Mouse (Mus musculus) lung, embryonic 16.5 days (tissue): Measurements from ENCODE around the gene Mapk10. TPM values are rescaled to one million over a fixed set of nuclear protein-coding genes. Genes with fewer than 3 reads are reported as not detected.
A peak's percentile ranks its signal among the peaks of the same experiment; 100 is the strongest.
"Not testable (repeated sequence)": the region's sequence is repeated elsewhere in the genome, so short reads cannot be mapped to it uniquely, and the experiment has no call there.

Experiments used
- ATAC-seq: fragments of 200-750 bp; cut with Nextera tagmentation; 2 replicates; pipeline ENCODE4 v1.8.0; 2017; ENCODE audit warnings: low read depth, mild to moderate bottlenecking, moderate library complexity
- H3K27ac ChIP-seq: fragments of 300-500 bp; sonication (generic); 2 replicates; pipeline ENCODE4 v1.5.1; 2014; ENCODE audit warnings: mild to moderate bottlenecking, control low read depth, low read length
- H3K27me3 ChIP-seq: fragments of 300-500 bp; sonication (generic); 2 replicates; pipeline ENCODE4 v1.6.1; 2014; ENCODE audit warnings: low read depth, low read length, mixed read lengths; ENCODE audit not compliant: control insufficient read depth, insufficient read depth
- H3K36me3 ChIP-seq: fragments of 300-500 bp; sonication (generic); 2 replicates; pipeline ENCODE4 v1.6.1; 2014; ENCODE audit warnings: low read length; ENCODE audit not compliant: control insufficient read depth, insufficient read depth
- H3K4me1 ChIP-seq: fragments of 300-500 bp; sonication (generic); replicated peaks from 2 replicates; pipeline ENCODE4 v1.6.1; 2014; ENCODE audit warnings: low read length, mixed read lengths; ENCODE audit not compliant: control insufficient read depth, insufficient read depth
- H3K4me2 ChIP-seq: fragments of 300-500 bp; sonication (generic); 2 replicates; pipeline ENCODE4 v1.6.1; 2014; ENCODE audit warnings: low read depth, low read length, control low read depth
- H3K4me3 ChIP-seq: fragments of 300-500 bp; sonication (generic); 2 replicates; pipeline ENCODE4 v1.5.1; 2014; ENCODE audit warnings: mild to moderate bottlenecking, low read length, control low read depth
- H3K9ac ChIP-seq: fragments of 300-500 bp; sonication (generic); 2 replicates; pipeline ENCODE4 v1.6.1; 2014; ENCODE audit warnings: low read length, control low read depth
- H3K9me3 ChIP-seq: fragments of 300-500 bp; sonication (generic); 2 replicates; pipeline ENCODE4 v1.6.1; 2016; ENCODE audit warnings: low read length; ENCODE audit not compliant: control insufficient read depth
- WGBS: fragments of 180-500 bp; shearing (Covaris S2); extraction: QIAGEN DNeasy Blood & Tissue Kit; methylation state at CpG from one replicate; pipeline ENCODE4 v1.1.7; 2014; 5-methylcytosine and 5-hydroxymethylcytosine counted together
- polyA plus RNA-seq: library from polyadenylated mRNA; unstranded; fragments of >200 nt; fragmentation: Nextera tagmentation; extraction: Ambion mirVana; gene quantifications from 2 replicates; pipeline ENCODE4 v1.2.1, GENCODE M21; 2015

Mapk10 gene
- polyA plus RNA-seq, 1 experiment from 2014 or later = 1.9 TPM

- Histone ChIP-seq H3K9ac (no peak overlapping the region), H3K4me1 (no peaks in the 10 kb centered on the region), H3K4me3 (no peak overlapping the region), H3K4me2 (no peak overlapping the region), H3K36me3 (no peaks in the 10 kb centered on the region), H3K27me3 (no peaks in the 10 kb centered on the region), H3K27ac (no peak overlapping the region), H3K9me3 (no peaks in the 10 kb centered on the region)
- 53% methylated on average over 6 of the region's 6 CpGs for WGBS
- no peak for ATAC-seq
Measured at GRCm38 (mm10) chr5:102977138-102977537, 234.0 kb downstream of the Mapk10 start.

- no peak for ATAC-seq
- Histone ChIP-seq H3K27me3 (no peaks in the 10 kb centered on the region), H3K4me1 (no peaks in the 10 kb centered on the region), H3K4me3 (no peak overlapping the region), H3K27ac (no peak overlapping the region), H3K9ac (no peak overlapping the region), H3K4me2 (no peak overlapping the region), H3K9me3 (no peaks in the 10 kb centered on the region), H3K36me3 (no peaks in the 10 kb centered on the region)
Measured at GRCm38 (mm10) chr5:102976540-102976939, 234.6 kb downstream of the Mapk10 start.

- 68% methylated on average over 4 of the region's 4 CpGs for WGBS
- Histone ChIP-seq H3K4me3 (no peak overlapping the region), H3K36me3 (no peaks in the 10 kb centered on the region), H3K4me1 (no peaks in the 10 kb centered on the region), H3K27ac (no peak overlapping the region), H3K9ac (no peak overlapping the region), H3K9me3 (no peaks in the 10 kb centered on the region), H3K4me2 (no peak overlapping the region), H3K27me3 (no peaks in the 10 kb centered on the region)
- no peak for ATAC-seq
Measured at GRCm38 (mm10) chr5:102974400-102974799, 236.7 kb downstream of the Mapk10 start.

GRCm38 (mm10) chr5:102964396-102964795 lies 246.7 kb downstream of the Mapk10 start:
- Histone ChIP-seq H3K27me3 (no peaks in the 10 kb centered on the region), H3K4me3 (no peak overlapping the region), H3K4me2 (no peak overlapping the region), H3K27ac (no peak overlapping the region), H3K36me3 (no peaks in the 10 kb centered on the region), H3K9me3 (no peaks in the 10 kb centered on the region), H3K9ac (no peak overlapping the region), H3K4me1 (no peaks in the 10 kb centered on the region)
- 77% methylated on average over 5 of the region's 5 CpGs for WGBS
- no peak for ATAC-seq

GRCm38 (mm10) chr5:102953414-102953813 lies 257.7 kb downstream of the Mapk10 start:
- WGBS = 79% methylated on average over 8 of the region's 8 CpGs
- H3K9me3 ChIP-seq = no peaks in the 10 kb centered on the region
- no peaks in the 10 kb centered on the region for H3K36me3 ChIP-seq
- no peaks in the 10 kb centered on the region for H3K4me1 ChIP-seq
- H3K9ac ChIP-seq = no peak overlapping the region
- ATAC-seq = no peak
- H3K27me3 ChIP-seq = no peaks in the 10 kb centered on the region
- H3K4me2 ChIP-seq = no peak overlapping the region
- no peak overlapping the region for H3K27ac ChIP-seq
- no peak overlapping the region for H3K4me3 ChIP-seq

- Histone ChIP-seq H3K36me3 (no peaks in the 10 kb centered on the region), H3K9ac (no peak overlapping the region), H3K4me2 (no peak overlapping the region), H3K27me3 (no peaks in the 10 kb centered on the region), H3K27ac (no peak overlapping the region), H3K9me3 (no peaks in the 10 kb centered on the region), H3K4me1 (no peaks in the 10 kb centered on the region), H3K4me3 (no peak overlapping the region)
- ATAC-seq = no peak
- 73% methylated on average over 3 of the region's 3 CpGs for WGBS
Measured at GRCm38 (mm10) chr5:102952918-102953317, 258.2 kb downstream of the Mapk10 start.

GRCm38 (mm10) chr5:102947061-102947711 lies 263.9 kb downstream of the Mapk10 start:
- Histone ChIP-seq H3K4me3 (no peak overlapping the region), H3K36me3 (no peaks in the 10 kb centered on the region), H3K9me3 (no peaks in the 10 kb centered on the region; the same call in 1 of the 2 replicates), H3K4me1 (no peaks in the 10 kb centered on the region), H3K9ac (no peak overlapping the region), H3K4me2 (peak overlapping the region; percentile 30; the same call in 1 of the 2 replicates), H3K27me3 (no peaks in the 10 kb centered on the region), H3K27ac (no peak overlapping the region)
- ATAC-seq = peak; percentile 65
- WGBS = 52% methylated on average over 8 of the region's 8 CpGs

- no peak overlapping the region for H3K27ac ChIP-seq
- H3K4me3 ChIP-seq = no peak overlapping the region
- H3K9ac ChIP-seq = no peak overlapping the region
- ATAC-seq = no peak
- WGBS = 63% methylated on average over 8 of the region's 8 CpGs
- H3K4me1 ChIP-seq = no peaks in the 10 kb centered on the region
- H3K9me3 ChIP-seq = no peaks in the 10 kb centered on the region; the same call in 1 of the 2 replicates
- peak overlapping the region; percentile 30; the same call in 1 of the 2 replicates for H3K4me2 ChIP-seq
- no peaks in the 10 kb centered on the region for H3K36me3 ChIP-seq
- H3K27me3 ChIP-seq = no peaks in the 10 kb centered on the region
Measured at GRCm38 (mm10) chr5:102946625-102947024, 264.5 kb downstream of the Mapk10 start.

- not testable (repeated sequence) for H3K36me3 ChIP-seq, H3K9me3 ChIP-seq, H3K4me1 ChIP-seq, H3K27ac ChIP-seq, H3K4me3 ChIP-seq, H3K4me2 ChIP-seq, ATAC-seq, H3K27me3 ChIP-seq, H3K9ac ChIP-seq
- 71% methylated on average over 17 of the region's 17 CpGs for WGBS
Measured at GRCm38 (mm10) chr5:102943864-102944630, 267.1 kb downstream of the Mapk10 start.
